Mouse (Mus musculus) limb, embryonic 11.5 days (tissue): ENCODE measurements around the gene Agk. TPM values are rescaled to one million over a fixed set of nuclear protein-coding genes. Genes with fewer than 3 reads are reported as not detected.

Experiments
- ATAC-seq: fragments of 200-750 bp; cut with Nextera tagmentation; 2 replicates; pipeline ENCODE4 v1.8.0; 2017; ENCODE audit warnings: low read depth; ENCODE audit not compliant: insufficient number of reproducible peaks, low FRiP score, low TSS enrichment
- DNase-seq: peaks from one replicate; pipeline ENCODE4 v3.0.0-alpha.2; 2015; ENCODE audit warnings: low spot score
- H3K27ac ChIP-seq: fragments of 300-500 bp; sonication (generic); replicated peaks from 2 replicates; pipeline ENCODE4 v1.5.1; 2014; ENCODE audit warnings: low read depth, mild to moderate bottlenecking, low read length
- H3K27me3 ChIP-seq: fragments of 300-500 bp; sonication (generic); 2 replicates; pipeline ENCODE4 v1.6.1; 2014; ENCODE audit warnings: mild to moderate bottlenecking, low read length, mixed read lengths; ENCODE audit not compliant: control insufficient read depth, insufficient read depth
- H3K36me3 ChIP-seq: fragments of 300-500 bp; sonication (generic); 2 replicates; pipeline ENCODE4 v1.6.1; 2014; ENCODE audit warnings: mild to moderate bottlenecking, low read length, moderate library complexity, mixed read lengths; ENCODE audit not compliant: control insufficient read depth, insufficient read depth
- H3K4me1 ChIP-seq: fragments of 300-500 bp; sonication (generic); 2 replicates; pipeline ENCODE4 v1.6.1; 2014; ENCODE audit warnings: low read length, mixed read lengths; ENCODE audit not compliant: control insufficient read depth, insufficient read depth
- H3K4me2 ChIP-seq: fragments of 300-500 bp; sonication (generic); 2 replicates; pipeline ENCODE4 v1.6.1; 2014; ENCODE audit warnings: low read depth, mild to moderate bottlenecking, moderate library complexity; ENCODE audit not compliant: severe bottlenecking
- H3K4me3 ChIP-seq: fragments of 300-500 bp; sonication (generic); 2 replicates; pipeline ENCODE4 v1.5.1; 2014; ENCODE audit warnings: low read depth, low read length
- H3K9ac ChIP-seq: fragments of 300-500 bp; sonication (generic); 2 replicates; pipeline ENCODE4 v1.6.1; 2014; ENCODE audit warnings: mild to moderate bottlenecking, low read length
- H3K9me3 ChIP-seq: fragments of 300-500 bp; sonication (generic); 2 replicates; pipeline ENCODE4 v1.6.1; 2016; ENCODE audit warnings: low read length; ENCODE audit not compliant: control insufficient read depth
- WGBS: fragments of 180-500 bp; shearing (Covaris S2); extraction: QIAGEN DNeasy Blood & Tissue Kit; methylation state at CpG from one replicate; pipeline ENCODE4 v1.1.7; 2014; 5-methylcytosine and 5-hydroxymethylcytosine counted together
- polyA plus RNA-seq: library from polyadenylated mRNA; unstranded; fragments of >200 nt; fragmentation: Nextera tagmentation; extraction: Ambion mirVana; gene quantifications from 2 replicates; pipeline ENCODE4 v1.2.1, GENCODE M21; 2014

Gene Agk
- polyA plus RNA-seq = 43.1 and 46.0 TPM in 2 replicates

DNA sequence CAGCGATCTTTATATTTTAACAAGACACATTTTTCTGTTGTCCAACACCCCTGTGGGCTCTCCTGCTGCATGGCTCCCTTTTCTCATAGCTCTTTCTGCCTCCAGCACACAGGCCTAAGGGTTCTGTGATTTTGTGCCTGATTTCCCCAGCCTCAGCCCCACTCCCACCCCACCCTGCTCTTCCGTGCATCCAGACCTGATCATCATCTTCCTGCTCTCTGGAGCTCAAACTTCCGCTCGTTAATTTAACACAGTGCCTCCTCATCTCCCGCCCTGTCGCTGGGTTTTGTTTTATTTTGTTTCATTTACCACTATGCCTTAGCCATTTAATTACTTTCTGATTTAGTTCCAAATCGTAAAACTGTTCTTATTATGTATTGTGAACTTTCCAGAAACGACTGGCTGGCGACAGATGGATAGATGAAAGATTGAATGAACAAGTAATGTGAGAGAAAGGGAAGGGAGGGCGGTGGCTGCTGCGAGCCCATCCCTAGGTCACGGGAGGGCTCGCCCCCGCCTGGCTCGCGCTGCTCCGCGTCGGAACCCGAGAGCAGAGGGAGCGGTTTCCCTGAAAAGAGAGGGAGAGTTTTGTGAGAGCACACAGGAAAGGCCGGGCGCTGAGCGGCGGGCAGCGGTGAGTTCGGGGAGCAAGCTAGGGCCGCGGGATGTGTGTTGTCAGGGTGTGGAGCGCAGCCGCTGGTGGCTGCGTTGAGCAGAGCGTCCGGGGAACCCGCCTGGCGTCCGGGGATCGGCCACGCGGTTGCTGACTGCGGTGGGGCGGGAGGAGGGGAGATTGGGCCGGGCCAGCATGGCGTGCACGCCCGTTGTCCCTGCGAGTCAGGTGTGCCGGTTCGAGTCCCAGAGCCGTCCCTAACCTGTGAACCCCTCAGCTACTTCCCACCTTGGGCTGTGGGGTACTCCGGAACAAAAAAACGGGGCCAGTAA lies at the start of gene Agk:
TSS of gene Agk (plus strand) at position 276 of the 945 bp plus-strand sequence.
- Histone ChIP-seq H3K9ac (peak within 1 kb of the TSS; percentile 91), H3K27me3 (no peaks in the 10 kb centered on the region), H3K4me3 (peak within 1 kb of the TSS; percentile 65), H3K4me1 (no peaks in the 10 kb centered on the region), H3K36me3 (no peaks in the 10 kb centered on the region), H3K9me3 (no peaks in the 10 kb centered on the region), H3K27ac (peak within 1 kb of the TSS; percentile 66), H3K4me2 (peak within 1 kb of the TSS; percentile 33)
- DNase-seq (peak; percentile 88), ATAC-seq (peak; percentile 94)
- WGBS = 3% methylated on average over 52 of the region's 52 CpGs

GRCm38 (mm10) chr6:40300707-40301106 lies 24.3 kb upstream of the Agk start:
- Histone ChIP-seq H3K36me3 (no peaks in the 10 kb centered on the region), H3K4me3 (no peak overlapping the region), H3K4me2 (no peak overlapping the region), H3K27me3 (no peaks in the 10 kb centered on the region), H3K9ac (no peak overlapping the region), H3K27ac (no peak overlapping the region), H3K4me1 (no peaks in the 10 kb centered on the region), H3K9me3 (no peaks in the 10 kb centered on the region)
- 81% methylated on average over 5 of the region's 5 CpGs for WGBS
- ATAC-seq = no peak
- DNase-seq = no peak

DNA sequence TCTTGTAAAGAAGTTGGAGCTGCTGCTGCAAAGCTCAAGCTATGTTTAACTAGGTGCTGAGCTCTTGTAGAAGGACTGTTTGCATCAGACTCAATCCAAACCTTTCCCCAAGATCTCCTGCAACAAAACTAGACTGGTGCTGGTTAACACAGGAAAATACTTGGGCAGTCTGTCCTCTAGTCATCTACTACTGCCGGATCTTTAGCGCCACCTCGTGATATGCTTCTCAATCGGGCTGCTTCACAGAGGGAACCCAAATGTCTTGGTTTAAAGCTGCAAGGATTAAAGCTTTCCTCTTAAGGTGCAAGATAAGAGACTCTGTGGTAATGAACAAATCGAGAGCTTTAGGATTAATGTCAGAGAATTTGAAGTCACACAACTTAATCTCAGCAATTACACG lies 21.6 kb upstream of the Agk start:
- DNase-seq (peak; percentile 42), ATAC-seq (no peak)
- no peaks in the 10 kb centered on the region for H3K4me1 ChIP-seq
- no peaks in the 10 kb centered on the region for H3K36me3 ChIP-seq
- no peaks in the 10 kb centered on the region for H3K9me3 ChIP-seq
- H3K9ac ChIP-seq = no peak overlapping the region
- no peak overlapping the region for H3K4me2 ChIP-seq
- no peak overlapping the region for H3K4me3 ChIP-seq
- no peak overlapping the region for H3K27ac ChIP-seq
- no peaks in the 10 kb centered on the region for H3K27me3 ChIP-seq
- 19% methylated on average over 6 of the region's 6 CpGs for WGBS

DNA sequence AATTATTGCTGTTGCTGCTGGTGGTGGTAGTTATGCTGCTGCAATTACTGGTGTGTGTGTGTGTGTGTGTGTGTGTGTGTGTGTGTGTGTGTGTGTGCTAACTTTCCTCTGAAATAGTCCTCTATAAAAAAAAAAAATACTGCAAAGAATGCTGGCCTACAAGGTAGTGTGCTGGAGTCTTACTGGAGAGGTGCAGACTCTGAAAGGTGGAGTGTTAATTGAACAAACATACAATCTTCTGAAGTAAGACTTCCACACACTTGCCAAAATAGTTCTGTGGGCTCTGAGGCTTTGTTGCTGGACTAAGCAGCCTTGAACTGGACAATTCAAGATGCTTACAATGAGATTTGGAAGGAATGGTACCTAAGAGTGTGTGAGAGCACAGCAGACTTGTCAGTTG lies 20.0 kb upstream of the Agk start:
- H3K4me2 ChIP-seq = no peak overlapping the region
- no peak overlapping the region for H3K4me3 ChIP-seq
- DNase-seq = no peak
- no peak overlapping the region for H3K9ac ChIP-seq
- no peaks in the 10 kb centered on the region for H3K4me1 ChIP-seq
- H3K27me3 ChIP-seq = no peaks in the 10 kb centered on the region
- H3K36me3 ChIP-seq = no peaks in the 10 kb centered on the region
- no peaks in the 10 kb centered on the region for H3K9me3 ChIP-seq
- ATAC-seq = no peak
- no peak overlapping the region for H3K27ac ChIP-seq

- ATAC-seq (no peak), DNase-seq (no peak)
- no peaks in the 10 kb centered on the region for H3K27me3 ChIP-seq
- no peak overlapping the region for H3K4me2 ChIP-seq
- no peaks in the 10 kb centered on the region for H3K9me3 ChIP-seq
- H3K4me3 ChIP-seq = no peak overlapping the region
- no peaks in the 10 kb centered on the region for H3K36me3 ChIP-seq
- 92% methylated on average over 8 of the region's 8 CpGs for WGBS
- H3K4me1 ChIP-seq = no peaks in the 10 kb centered on the region
- H3K27ac ChIP-seq = no peak overlapping the region
- no peak overlapping the region for H3K9ac ChIP-seq
Measured at GRCm38 (mm10) chr6:40326341-40326740, 1.4 kb downstream of the Agk start.

- Histone ChIP-seq H3K27me3 (no peaks in the 10 kb centered on the region), H3K4me2 (no peak overlapping the region), H3K27ac (no peak overlapping the region), H3K4me1 (no peaks in the 10 kb centered on the region), H3K4me3 (no peak overlapping the region), H3K9me3 (no peaks in the 10 kb centered on the region), H3K36me3 (peaks cover 4% of the 10 kb centered on the region; the same call in 1 of the 2 replicates), H3K9ac (no peak overlapping the region)
- DNase-seq (no peak), ATAC-seq (no peak)
- 72% methylated on average over 2 of the region's 2 CpGs for WGBS
Measured at GRCm38 (mm10) chr6:40333497-40333896, 8.5 kb downstream of the Agk start.

GRCm38 (mm10) chr6:40336735-40337731 lies 12.1 kb downstream of the Agk start:
- Histone ChIP-seq H3K4me3 (no peak overlapping the region), H3K4me1 (no peaks in the 10 kb centered on the region), H3K27ac (no peak overlapping the region), H3K4me2 (no peak overlapping the region), H3K27me3 (no peaks in the 10 kb centered on the region), H3K36me3 (peaks cover 4% of the 10 kb centered on the region; the same call in 1 of the 2 replicates), H3K9me3 (no peaks in the 10 kb centered on the region), H3K9ac (no peak overlapping the region)
- ATAC-seq = no peak
- no peak for DNase-seq
- WGBS = 84% methylated on average over 6 of the region's 6 CpGs
